Mouse (Mus musculus) embryo, embryonic 10 days (tissue): Measurements from ENCODE around the gene Apbb2.
A peak's percentile ranks its signal among the peaks of the same experiment; 100 is the strongest.

Source experiments
- DNase-seq: peaks from one replicate; pipeline ENCODE4 v3.0.0-alpha.2; 2015; ENCODE audit warnings: low spot score

Apbb2 gene

DNA sequence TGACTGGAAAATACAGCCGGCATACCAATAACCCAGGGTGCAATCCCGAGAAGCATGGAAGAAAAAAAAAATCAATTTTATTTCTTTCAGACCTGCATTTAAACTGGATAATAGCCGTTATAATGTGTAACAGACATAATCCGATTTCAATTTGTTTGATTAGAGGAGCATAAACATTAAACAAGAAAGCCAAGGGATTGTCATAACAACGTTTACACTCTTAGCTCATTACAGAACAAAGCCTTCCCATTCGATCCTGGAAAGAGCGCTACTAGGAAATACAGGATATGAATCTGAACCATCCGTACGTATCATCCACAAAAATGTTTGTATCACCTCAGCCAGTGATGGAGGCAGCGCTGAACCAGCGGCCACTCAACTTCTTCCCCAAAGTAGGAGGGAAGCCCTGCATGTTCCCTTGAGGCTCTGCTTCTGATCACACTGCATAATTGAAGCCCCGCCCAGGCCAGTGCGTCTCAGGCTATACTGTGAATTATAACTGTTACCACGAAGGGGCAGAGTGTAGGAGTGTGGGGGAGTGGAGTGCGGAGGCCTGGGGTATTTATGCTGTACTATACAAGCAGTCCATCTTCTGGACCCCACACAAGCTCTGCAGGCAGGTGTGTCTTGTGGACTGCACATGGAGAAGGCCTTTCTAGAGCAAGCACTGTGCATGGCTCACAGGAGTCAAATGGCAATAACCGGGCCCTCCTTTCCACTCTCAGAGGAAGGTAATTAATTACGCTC is 278.1 kb downstream of the Apbb2 start:
- DNase-seq = no peak

DNA sequence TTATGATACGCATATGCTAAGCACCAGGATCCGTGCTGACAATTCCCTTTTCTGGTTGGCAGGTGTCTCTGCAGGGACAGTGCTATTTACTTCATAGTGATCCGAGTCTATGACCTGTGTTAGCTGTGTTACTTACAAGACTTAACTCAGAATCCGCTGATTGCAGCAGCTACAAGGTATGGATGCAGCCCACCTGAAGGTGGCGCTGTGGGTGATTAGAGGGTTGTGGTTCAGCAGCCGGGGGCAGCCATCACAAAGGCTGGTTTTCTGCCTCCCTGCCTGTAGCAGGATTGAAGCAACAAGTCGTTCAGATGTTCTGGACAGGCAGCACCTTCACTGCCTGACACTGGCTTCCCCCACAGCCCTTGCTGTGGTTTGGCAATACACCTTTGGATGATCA is 280.0 kb downstream of the Apbb2 start:
- peak; percentile 74 for DNase-seq

- peak; percentile 33 for DNase-seq
Measured at GRCm38 (mm10) chr5:66337969-66338345, 280.6 kb downstream of the Apbb2 start.

DNA sequence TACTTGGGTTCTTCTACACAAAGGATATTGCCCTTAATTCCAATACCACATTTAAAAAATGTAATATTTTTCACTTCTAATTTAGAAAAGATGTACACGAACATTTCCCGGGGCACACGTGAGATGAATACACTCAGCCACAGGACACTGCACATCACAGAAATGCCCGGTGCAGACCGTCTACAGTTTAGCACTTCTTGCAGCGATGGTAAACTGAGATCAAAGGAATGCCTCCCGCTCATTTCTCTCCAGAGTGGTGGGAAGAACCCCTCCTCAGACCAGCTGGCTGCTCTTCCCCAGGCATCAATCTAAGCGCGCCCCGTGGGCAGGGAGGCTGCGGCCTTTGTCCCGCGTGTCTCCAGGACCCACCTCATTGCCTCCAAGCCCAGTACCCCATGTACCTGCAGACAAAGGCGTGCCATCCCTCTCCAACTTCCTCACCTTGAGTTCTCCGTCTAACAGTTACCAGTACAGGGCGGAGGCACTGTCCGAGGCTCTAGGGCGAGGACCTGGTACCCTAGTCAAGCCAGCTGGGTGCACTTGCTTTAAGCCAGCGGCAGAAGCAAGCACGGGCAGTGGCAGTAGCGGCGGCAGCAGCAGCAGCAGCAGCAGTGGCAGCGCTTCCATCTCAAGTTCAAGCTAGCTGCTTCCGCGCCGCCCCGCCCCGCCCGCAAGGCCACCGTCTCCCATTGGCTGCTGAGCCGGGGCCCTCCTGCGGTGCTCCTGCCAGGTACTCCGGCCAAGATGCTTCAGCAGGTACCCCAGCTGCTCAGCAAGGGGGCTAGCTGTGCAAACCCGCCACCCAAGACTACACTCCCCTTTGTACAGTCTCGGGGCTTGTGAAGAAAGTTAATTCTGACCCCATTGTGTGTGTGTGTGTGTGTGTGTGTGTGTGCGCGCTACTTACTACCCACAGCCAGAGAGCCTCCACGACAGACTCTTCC is 281.3 kb downstream of the Apbb2 start:
- DNase-seq = peak; percentile 63

DNA sequence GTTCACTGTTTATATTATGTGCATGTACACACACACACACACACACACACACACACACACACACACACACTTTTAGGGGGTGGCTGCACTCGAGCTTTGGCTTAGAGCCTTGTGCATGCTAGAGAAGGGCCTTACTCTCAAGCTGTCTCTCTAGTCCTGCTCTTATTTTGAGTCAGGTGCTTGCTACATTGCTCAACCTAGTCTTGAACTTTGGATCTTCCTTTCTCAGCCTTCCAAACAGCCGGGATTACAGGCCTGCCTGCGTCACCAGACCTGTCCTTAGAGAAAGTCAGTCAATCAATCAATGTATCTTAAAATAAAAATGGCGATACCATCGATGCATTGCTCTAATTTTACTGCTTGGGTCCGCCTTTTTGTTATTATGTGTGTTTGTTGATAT is 287.8 kb downstream of the Apbb2 start:
- DNase-seq = no peak

DNA sequence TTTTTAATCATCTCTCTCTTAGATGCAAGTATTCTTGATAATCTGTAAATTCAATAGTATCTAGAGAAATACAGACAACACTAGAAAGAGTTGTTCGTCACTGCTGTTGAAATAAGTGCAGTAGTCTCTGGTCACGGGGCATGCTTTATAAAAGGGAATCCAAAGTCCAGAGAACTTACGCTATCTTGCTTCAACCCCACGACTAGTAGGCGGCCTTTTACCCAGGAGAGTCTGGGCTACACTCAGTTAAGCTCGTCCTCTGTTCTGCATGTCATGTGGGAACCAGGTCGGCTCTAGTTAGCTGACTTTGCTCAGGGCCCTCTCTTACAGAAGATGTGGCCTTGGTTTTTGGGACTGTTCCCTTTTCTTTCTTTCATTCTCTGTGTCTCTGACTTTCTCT is 289.8 kb downstream of the Apbb2 start:
- no peak for DNase-seq

- peak; percentile 31 for DNase-seq
Measured at GRCm38 (mm10) chr5:66327949-66328726, 290.4 kb downstream of the Apbb2 start.

DNA sequence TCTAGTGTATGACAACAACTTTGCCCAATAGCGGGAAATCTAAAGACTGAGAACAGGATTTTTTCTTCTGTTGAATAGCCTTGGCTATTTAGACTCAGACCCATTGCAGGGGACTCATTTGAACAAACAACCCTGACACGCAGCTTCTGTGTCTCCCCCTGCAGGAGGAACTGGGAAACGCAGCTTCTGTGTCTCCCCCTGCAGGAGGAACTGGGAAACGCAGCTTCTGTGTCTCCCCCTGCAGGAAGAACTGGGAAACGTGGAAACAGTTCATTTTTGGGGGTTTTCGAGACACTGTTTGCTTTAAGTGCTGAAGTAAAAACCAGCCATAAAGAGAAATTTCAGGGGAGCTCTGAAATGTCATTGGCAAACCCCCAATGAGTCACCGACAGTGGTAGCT is 292.2 kb downstream of the Apbb2 start:
- no peak for DNase-seq

GRCm38 (mm10) chr5:66323603-66324002 is 295.0 kb downstream of the Apbb2 start:
- no peak for DNase-seq

- DNase-seq = no peak
Measured at GRCm38 (mm10) chr5:66323131-66323530, 295.5 kb downstream of the Apbb2 start.

- no peak for DNase-seq
Measured at GRCm38 (mm10) chr5:66319827-66320404, 298.7 kb downstream of the Apbb2 start.

- DNase-seq = peak; percentile 38
Measured at GRCm38 (mm10) chr5:66319341-66319740, 299.2 kb downstream of the Apbb2 start.

- DNase-seq = no peak
Measured at GRCm38 (mm10) chr5:66315791-66316190, 302.8 kb downstream of the Apbb2 start.

- no peak for DNase-seq
Measured at GRCm38 (mm10) chr5:66310806-66311205, 307.8 kb downstream of the Apbb2 start.

GRCm38 (mm10) chr5:66310328-66310727 is 308.3 kb downstream of the Apbb2 start:
- no peak for DNase-seq

DNA sequence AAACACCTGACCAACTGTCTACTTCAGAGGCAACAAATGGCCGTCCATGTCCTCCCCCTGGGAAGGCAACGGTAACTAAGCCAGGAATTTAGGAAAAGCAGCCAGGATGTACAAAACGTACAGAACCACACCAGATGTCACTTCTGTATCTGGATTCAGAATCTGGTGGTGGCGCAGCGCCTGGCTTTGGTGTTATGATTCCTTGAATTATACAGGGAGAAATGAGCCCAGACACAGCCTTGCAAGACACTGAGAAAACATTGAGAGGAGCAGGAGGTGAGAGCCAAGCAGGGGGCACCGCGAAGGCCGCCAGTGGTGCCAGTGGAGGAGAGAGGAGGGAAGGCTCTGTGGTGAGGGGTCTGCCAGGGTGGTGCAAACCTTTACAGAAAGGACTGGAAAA is 313.1 kb downstream of the Apbb2 start:
- DNase-seq = no peak

GRCm38 (mm10) chr5:66304300-66305067 is 314.1 kb downstream of the Apbb2 start:
- DNase-seq = no peak

- no peak for DNase-seq
Measured at GRCm38 (mm10) chr5:66302873-66303272, 315.7 kb downstream of the Apbb2 start.

DNA sequence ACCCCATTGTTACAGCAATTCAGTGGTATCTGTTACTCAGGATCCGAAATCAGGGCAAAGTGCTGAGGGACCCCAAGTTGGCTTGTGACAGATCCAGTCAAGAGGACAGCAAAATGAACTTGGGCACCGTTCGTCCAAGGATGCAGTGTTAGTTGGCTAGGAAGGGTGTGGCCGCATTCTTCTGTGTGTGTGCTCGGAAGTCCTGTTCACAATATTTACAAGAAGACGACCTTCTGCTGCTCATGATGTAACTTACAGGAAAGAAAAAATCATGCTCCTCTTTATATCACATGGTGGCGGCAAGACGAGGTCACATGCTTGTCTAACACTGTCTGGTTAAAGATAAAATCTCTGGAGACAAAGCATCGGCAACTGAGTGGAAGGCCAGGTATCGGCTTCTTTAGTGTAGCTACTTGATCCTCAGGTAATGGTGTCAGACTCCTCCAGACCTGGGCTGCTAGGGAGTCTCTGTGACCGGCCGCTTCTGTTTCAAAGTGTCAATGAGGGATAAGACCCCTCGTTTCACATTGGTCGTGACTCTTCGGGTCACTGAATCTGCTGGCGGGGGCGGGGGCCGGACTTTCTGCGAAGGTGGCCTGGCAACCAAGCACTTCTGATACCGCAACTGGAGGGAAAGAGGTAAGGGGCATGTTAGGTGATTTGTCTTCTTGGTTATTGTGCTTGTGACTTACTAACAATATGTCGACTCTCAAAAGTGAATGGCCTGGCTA is 316.3 kb downstream of the Apbb2 start:
- DNase-seq = no peak

DNA sequence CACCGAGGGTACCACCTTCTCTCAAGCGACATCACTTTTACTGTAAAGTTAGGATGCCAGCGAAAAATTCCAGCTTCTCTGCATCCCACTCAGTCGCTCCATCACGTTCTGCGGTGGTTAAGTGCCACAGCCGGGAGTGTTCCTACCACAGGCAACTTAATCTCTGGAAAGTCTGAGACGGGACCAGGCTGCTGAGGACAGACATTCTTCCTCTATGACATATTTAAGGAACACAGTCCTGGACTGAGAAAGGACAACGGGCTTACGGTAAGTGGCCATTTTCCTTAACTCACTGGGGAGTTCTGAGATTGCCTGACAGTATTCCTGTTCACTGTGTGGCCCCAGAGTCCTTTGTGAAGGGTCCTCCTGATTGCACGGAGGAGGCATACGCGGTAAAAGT is 318.0 kb downstream of the Apbb2 start:
- no peak for DNase-seq

DNA sequence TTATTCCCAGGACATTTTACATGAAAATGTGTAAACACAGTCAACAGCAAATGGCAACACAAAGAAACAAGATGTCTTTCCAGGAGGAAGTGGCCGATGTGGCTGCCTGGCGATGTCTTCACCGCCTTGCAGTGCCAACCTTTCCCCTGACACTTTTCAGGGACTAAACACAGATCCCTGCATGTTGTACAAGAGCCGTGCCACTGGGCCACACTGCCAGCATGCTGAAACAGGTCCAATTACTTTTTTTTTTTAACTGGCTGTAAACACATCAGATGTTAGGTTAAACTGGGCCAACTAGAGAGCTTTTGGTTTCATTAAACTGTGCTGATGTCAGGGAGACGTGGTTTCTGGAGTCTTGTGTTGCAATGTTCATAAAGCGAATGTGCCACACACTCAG is 319.7 kb downstream of the Apbb2 start:
- no peak for DNase-seq
